Mouse (Mus musculus) embryonic facial prominence, embryonic 11.5 days (tissue): ENCODE data around the gene Crnn. TPM values are rescaled to one million over a fixed set of nuclear protein-coding genes. Genes with fewer than 3 reads are reported as not detected.

Experiments
- ATAC-seq: fragments of 200-750 bp; cut with Nextera tagmentation; replicated peaks from 2 replicates; pipeline ENCODE4 v1.8.0; 2017; ENCODE audit warnings: low read depth; ENCODE audit not compliant: insufficient number of reproducible peaks, low FRiP score, low TSS enrichment
- DNase-seq: peaks from one replicate; pipeline ENCODE4 v3.0.0-alpha.2; 2015; ENCODE audit warnings: low spot score
- H3K27ac ChIP-seq: fragments of 300-500 bp; sonication (generic); replicated peaks from 2 replicates; pipeline ENCODE4 v1.5.1; 2014; ENCODE audit warnings: mild to moderate bottlenecking, low read depth, low read length, control low read depth
- H3K27me3 ChIP-seq: fragments of 300-500 bp; sonication (generic); 2 replicates; pipeline ENCODE4 v1.6.1; 2014; ENCODE audit warnings: mild to moderate bottlenecking, low read length, moderate library complexity, mixed read lengths; ENCODE audit not compliant: control insufficient read depth, insufficient read depth
- H3K36me3 ChIP-seq: fragments of 300-500 bp; sonication (generic); replicated peaks from 2 replicates; pipeline ENCODE4 v1.6.1; 2014; ENCODE audit warnings: low read depth, mild to moderate bottlenecking, low read length, moderate library complexity, mixed read lengths; ENCODE audit not compliant: control insufficient read depth, insufficient read depth
- H3K4me1 ChIP-seq: fragments of 300-500 bp; sonication (generic); 2 replicates; pipeline ENCODE4 v1.6.1; 2014; ENCODE audit warnings: low read length, mixed read lengths; ENCODE audit not compliant: control insufficient read depth, insufficient read depth
- H3K4me2 ChIP-seq: fragments of 300-500 bp; sonication (generic); 2 replicates; pipeline ENCODE4 v1.6.1; 2014; ENCODE audit warnings: low read depth, mild to moderate bottlenecking, control low read depth, low read length, moderate library complexity
- H3K4me3 ChIP-seq: fragments of 300-500 bp; sonication (generic); 2 replicates; pipeline ENCODE4 v1.5.1; 2014; ENCODE audit warnings: low read depth, low read length, control low read depth
- H3K9ac ChIP-seq: fragments of 300-500 bp; sonication (generic); replicated peaks from 2 replicates; pipeline ENCODE4 v1.6.1; 2014; ENCODE audit warnings: mild to moderate bottlenecking, control low read depth, low read length
- H3K9me3 ChIP-seq: fragments of 300-500 bp; sonication (generic); replicated peaks from 2 replicates; pipeline ENCODE4 v1.6.1; 2016; ENCODE audit warnings: mild to moderate bottlenecking, low read length, inconsistent platforms, mixed read lengths; ENCODE audit not compliant: control insufficient read depth
- WGBS: fragments of 180-500 bp; shearing (Covaris S2); extraction: QIAGEN DNeasy Blood & Tissue Kit; methylation state at CpG from one replicate; pipeline ENCODE4 v1.1.7; 2014; 5-methylcytosine and 5-hydroxymethylcytosine counted together
- polyA plus RNA-seq: library from polyadenylated mRNA; unstranded; fragments of >200 nt; fragmentation: Nextera tagmentation; extraction: Ambion mirVana; gene quantifications from 2 replicates; pipeline ENCODE4 v1.2.1, GENCODE M21; 2014

The Crnn gene
- not detected in 2 replicates for polyA plus RNA-seq

DNA sequence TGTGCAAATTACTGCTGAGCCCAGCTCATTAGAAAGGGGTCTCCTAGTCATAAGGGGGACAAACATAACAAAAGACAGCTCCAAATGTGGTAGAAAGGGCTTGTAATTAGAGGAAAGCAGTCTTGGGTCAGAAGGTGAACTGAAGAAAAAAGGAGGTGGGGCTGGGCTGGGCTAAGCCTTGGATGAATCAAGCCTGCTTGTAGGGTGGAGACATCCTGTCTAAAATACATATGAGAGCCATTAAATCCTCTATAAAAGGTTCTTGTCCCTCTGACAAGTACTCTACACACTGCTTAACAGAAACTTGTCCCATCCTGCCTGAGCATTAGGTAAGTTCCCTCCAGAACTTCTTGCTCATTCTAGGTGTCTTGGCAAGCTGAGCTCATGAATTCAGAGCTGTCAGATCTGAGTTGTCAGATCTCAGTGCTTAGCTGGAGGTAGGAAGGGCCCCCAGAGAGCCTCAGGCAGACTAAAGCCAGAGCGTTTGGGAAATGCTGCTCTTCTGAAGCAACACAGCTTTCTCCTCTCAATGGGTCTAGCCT is at the start of gene Crnn:
TSS of gene Crnn (plus strand) at position 278 of the 542 bp plus-strand sequence.
- WGBS, result 39% methylated on average over 1 of the region's 1 CpGs
- Histone ChIP-seq H3K4me1 (no peaks in the 10 kb centered on the region), H3K36me3 (no peaks in the 10 kb centered on the region), H3K27ac (no peak within 1 kb of the TSS), H3K9me3 (no peaks in the 10 kb centered on the region), H3K9ac (no peak within 1 kb of the TSS), H3K27me3 (no peaks in the 10 kb centered on the region), H3K4me3 (no peak within 1 kb of the TSS), H3K4me2 (no peak within 1 kb of the TSS)
- ATAC-seq, result no peak
- peak; percentile 0 for DNase-seq

DNA sequence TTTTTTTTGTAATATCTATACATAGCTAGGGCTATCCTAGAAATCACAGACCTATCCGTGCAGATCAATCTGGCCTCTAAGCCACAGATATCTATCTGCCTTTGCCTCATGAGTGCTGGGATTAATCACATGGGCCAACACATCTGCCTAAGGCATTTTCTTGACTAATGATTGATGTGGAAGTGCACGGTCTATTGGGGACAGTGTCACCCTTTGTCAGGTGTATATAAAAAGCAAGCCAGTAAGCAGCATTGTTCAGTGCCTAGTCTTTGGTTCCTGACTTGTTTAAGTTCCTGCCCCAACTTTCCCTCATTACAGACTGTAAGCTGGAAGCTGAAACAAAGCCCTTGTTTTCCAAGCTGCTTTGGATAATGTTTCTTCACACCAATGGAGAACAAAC is 48.1 kb upstream of the Crnn start:
- Histone ChIP-seq H3K9ac (no peak overlapping the region), H3K4me3 (no peak overlapping the region), H3K27ac (no peak overlapping the region), H3K27me3 (no peaks in the 10 kb centered on the region), H3K9me3 (no peaks in the 10 kb centered on the region), H3K36me3 (no peaks in the 10 kb centered on the region), H3K4me1 (no peaks in the 10 kb centered on the region), H3K4me2 (no peak overlapping the region)
- ATAC-seq (no peak), DNase-seq (no peak)
- 71% methylated on average over 2 of the region's 2 CpGs for WGBS

DNA sequence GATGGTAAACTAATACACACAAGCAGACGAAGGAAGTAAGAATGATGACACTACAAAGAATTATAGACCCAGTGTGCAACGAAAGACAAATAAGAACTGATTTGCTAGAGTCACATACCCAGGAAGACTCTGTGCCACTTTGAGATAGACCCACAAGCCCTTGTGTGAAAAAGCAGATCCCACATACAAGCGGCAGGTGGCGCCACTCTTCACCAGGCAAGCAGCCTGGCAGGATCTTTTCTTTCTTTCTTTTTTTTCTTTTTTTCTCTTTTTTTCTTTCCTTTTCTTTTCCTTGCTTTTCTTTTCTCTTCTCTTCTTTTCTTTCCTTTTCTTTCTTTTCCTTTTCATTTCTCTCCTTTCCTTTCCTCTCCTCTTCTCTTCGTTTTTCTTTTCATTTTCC is 32.9 kb upstream of the Crnn start:
- no peak overlapping the region for H3K4me2 ChIP-seq
- H3K27ac ChIP-seq, result no peak overlapping the region
- no peaks in the 10 kb centered on the region for H3K27me3 ChIP-seq
- ATAC-seq (no peak), DNase-seq (peak; percentile 4)
- no peaks in the 10 kb centered on the region for H3K9me3 ChIP-seq
- H3K4me1 ChIP-seq, result no peaks in the 10 kb centered on the region
- H3K36me3 ChIP-seq, result no peaks in the 10 kb centered on the region
- no peak overlapping the region for H3K4me3 ChIP-seq
- WGBS, result 45% methylated on average over 5 of the region's 5 CpGs
- no peak overlapping the region for H3K9ac ChIP-seq

DNA sequence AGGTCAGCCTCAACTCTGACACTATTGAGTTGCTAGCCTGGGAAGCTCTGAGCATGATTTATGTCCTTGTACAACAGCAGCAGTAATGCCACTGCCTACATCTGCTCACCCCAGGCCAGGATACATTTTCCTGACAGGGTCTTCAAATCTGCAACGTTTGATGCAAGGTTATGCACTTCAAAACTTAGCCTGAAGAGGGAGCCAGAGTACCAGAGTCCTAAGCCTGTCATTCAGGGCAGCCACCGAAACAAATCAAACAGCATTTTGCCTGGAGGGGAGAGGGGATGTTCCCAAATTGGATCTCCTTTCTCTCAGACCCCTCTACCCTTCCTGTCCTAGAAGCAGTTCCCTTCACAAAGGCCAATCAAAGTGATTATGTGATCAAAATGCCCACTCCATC is 30.1 kb upstream of the Crnn start:
- DNase-seq (peak; percentile 75), ATAC-seq (no peak)
- H3K4me2 ChIP-seq, result no peak overlapping the region
- H3K4me1 ChIP-seq, result no peaks in the 10 kb centered on the region
- 6% methylated on average over 2 of the region's 2 CpGs for WGBS
- no peak overlapping the region for H3K9ac ChIP-seq
- no peaks in the 10 kb centered on the region for H3K36me3 ChIP-seq
- H3K9me3 ChIP-seq, result no peaks in the 10 kb centered on the region
- H3K27ac ChIP-seq, result no peak overlapping the region
- no peak overlapping the region for H3K4me3 ChIP-seq
- no peaks in the 10 kb centered on the region for H3K27me3 ChIP-seq

DNA sequence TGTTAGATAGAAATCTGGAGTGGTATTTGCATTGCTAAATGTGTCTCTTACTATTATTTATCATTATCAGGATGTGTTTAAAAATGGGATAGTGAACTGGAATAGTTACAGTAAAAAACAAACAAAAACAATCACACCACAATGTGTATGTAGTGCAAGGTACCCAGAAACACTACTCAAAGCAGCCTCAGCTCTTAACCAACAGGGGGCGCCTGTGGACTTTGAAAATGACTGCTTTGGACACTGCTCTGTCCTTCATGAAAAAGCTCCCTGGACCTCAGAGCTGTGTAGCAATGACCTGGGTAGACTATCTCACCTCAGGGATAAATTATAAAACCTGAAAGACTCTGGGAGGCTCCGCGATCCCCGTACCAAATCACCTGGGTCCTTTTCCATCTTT is 25.5 kb upstream of the Crnn start:
- Histone ChIP-seq H3K27me3 (no peaks in the 10 kb centered on the region), H3K36me3 (no peaks in the 10 kb centered on the region), H3K27ac (no peak overlapping the region), H3K9me3 (no peaks in the 10 kb centered on the region), H3K9ac (no peak overlapping the region), H3K4me2 (no peak overlapping the region), H3K4me3 (no peak overlapping the region), H3K4me1 (no peaks in the 10 kb centered on the region)
- DNase-seq (no peak), ATAC-seq (no peak)
- WGBS, result 42% methylated on average over 4 of the region's 4 CpGs

DNA sequence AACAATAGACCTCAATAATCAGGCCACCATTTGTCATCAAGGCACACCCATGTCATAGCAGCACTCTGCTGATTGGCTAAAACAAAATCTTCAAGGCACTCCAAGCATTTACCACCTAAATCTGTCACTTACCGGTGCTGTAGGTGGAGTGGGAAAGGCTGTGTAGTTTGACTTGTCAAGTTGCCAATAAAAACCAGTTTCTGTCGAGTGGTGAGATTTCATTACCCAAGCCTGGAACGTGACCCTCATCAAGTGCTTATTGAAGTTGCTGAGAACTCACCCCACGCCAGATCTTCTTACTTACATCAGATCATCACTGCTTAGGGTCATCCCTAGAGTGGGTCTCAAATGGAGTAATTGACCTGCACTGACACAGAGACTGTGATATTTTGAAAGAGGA is 16.5 kb upstream of the Crnn start:
- Histone ChIP-seq H3K27ac (no peak overlapping the region), H3K27me3 (no peaks in the 10 kb centered on the region), H3K4me2 (no peak overlapping the region), H3K9ac (no peak overlapping the region), H3K36me3 (no peaks in the 10 kb centered on the region), H3K4me1 (no peaks in the 10 kb centered on the region), H3K9me3 (no peaks in the 10 kb centered on the region), H3K4me3 (no peak overlapping the region)
- ATAC-seq (no peak), DNase-seq (no peak)
- WGBS, result 60% methylated on average over 4 of the region's 4 CpGs

DNA sequence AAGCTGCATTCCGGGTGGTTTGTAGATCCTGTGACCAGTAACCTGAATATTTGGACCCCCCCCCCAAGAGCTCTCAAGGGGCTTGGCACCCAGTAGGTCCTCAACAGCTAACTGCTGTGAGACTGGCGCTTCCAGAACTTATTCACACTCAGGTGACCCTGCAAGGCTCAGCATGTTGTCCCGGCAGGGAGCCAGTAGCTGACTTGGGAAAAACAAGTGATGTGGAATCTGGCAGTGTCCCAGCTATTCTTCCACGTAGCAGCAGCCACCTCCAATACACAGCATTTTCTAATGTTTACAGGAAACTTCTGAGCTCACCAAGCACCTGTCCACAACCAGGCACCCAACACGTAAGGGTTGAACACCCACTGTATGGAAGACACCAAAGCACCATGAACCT is 15.5 kb upstream of the Crnn start:
- H3K9ac ChIP-seq, result no peak overlapping the region
- ATAC-seq, result no peak
- H3K27me3 ChIP-seq, result no peaks in the 10 kb centered on the region
- H3K27ac ChIP-seq, result no peak overlapping the region
- no peaks in the 10 kb centered on the region for H3K4me1 ChIP-seq
- no peak for DNase-seq
- no peaks in the 10 kb centered on the region for H3K9me3 ChIP-seq
- 61% methylated on average over 5 of the region's 5 CpGs for WGBS
- H3K4me3 ChIP-seq, result no peak overlapping the region
- H3K4me2 ChIP-seq, result no peak overlapping the region
- no peaks in the 10 kb centered on the region for H3K36me3 ChIP-seq

DNA sequence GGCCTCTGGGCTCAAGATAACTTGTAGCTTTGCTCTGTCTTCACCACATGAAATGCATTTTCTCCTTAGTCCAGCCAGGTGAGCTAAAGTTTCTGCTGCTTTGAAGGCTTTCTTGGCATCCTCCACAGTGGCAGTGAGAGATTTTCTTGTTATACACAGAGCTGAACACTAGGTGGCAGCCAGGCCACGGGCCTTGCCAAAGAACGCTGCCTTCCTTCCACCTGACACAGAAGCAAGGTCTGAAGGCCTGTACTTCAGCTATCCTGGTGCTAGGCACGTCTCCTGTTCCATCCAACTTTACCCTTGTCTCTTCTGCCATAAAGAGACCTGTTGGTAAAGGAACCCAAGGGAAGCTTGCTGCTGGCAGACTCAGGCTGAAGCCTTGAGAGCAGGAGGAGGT is 14.1 kb upstream of the Crnn start:
- no peaks in the 10 kb centered on the region for H3K27me3 ChIP-seq
- H3K27ac ChIP-seq, result no peak overlapping the region
- no peaks in the 10 kb centered on the region for H3K4me1 ChIP-seq
- no peaks in the 10 kb centered on the region for H3K36me3 ChIP-seq
- peak; percentile 70 for DNase-seq
- no peak overlapping the region for H3K4me3 ChIP-seq
- H3K9ac ChIP-seq, result no peak overlapping the region
- no peak for ATAC-seq
- no peak overlapping the region for H3K4me2 ChIP-seq
- 15% methylated on average over 3 of the region's 3 CpGs for WGBS
- H3K9me3 ChIP-seq, result no peaks in the 10 kb centered on the region
